8 mouse cellular contexts compared by ENCODE assay signal in genomic region chr17:34590154-34590987, GRCm38 (mm10). TPM values are rescaled to one million over a fixed set of nuclear protein-coding genes. Genes with fewer than 3 reads are reported as not detected.
A peak's percentile ranks its signal among the peaks of the same experiment; 100 is the strongest.
DNase-seq lines count a peak whose midpoint lies in the region; ATAC-seq and TF ChIP-seq lines count a peak whose summit lies in the region.

No protein-coding gene starts in this region.

- no peak for DNase-seq in lung, postnatal 0 days (ENCODE audit: low spot score)
- DNase-seq in lung, postnatal 14 days: no peak
- DNase-seq in gastrocnemius, adult 18-20 months (ENCODE audit: low spot score): no peak
- no peak for DNase-seq in right cerebral cortex, postnatal 4 days
- DNase-seq in layer of hippocampus, adult 9-10 months (ENCODE audit: low spot score): no peak

- TF ChIP-seq CTCF in lung, postnatal 0 days (IDR thresholded peaks at IDR 0.05): no peak; the same call in 1 of the 2 replicates
- no peak for TF ChIP-seq CTCF in intestine, postnatal 0 days (IDR thresholded peaks at IDR 0.05; ENCODE audit: low read depth)

- H3K4me2 ChIP-seq in lung, postnatal 0 days (replicated peaks; ENCODE audit: low read depth, low read length): peak overlapping the region; percentile 96
- peak overlapping the region; percentile 94 for H3K4me2 ChIP-seq in forebrain, embryonic 12.5 days
- peak overlapping the region; percentile 99 for H3K4me2 ChIP-seq in intestine, postnatal 0 days (replicated peaks; ENCODE audit: low read depth)
- peak overlapping the region; percentile 91 for H3K4me2 ChIP-seq in neural tube, embryonic 13.5 days

- H3K27ac ChIP-seq in lung, postnatal 0 days (ENCODE audit: low read length): peak overlapping the region; percentile 97
- peak overlapping the region; percentile 100 for H3K27ac ChIP-seq in forebrain, embryonic 12.5 days
- H3K27ac ChIP-seq in intestine, postnatal 0 days (ENCODE audit: low read depth, low read length): peak overlapping the region; percentile 66
- H3K27ac ChIP-seq in neural tube, embryonic 13.5 days (replicated peaks): peak overlapping the region; percentile 99

- H3K27me3 ChIP-seq in lung, postnatal 0 days (replicated peaks; ENCODE audit: insufficient read depth, low read length): no peaks in the 10 kb centered on the region
- no peaks in the 10 kb centered on the region for H3K27me3 ChIP-seq in forebrain, embryonic 12.5 days
- no peaks in the 10 kb centered on the region for H3K27me3 ChIP-seq in intestine, postnatal 0 days (replicated peaks; ENCODE audit: control insufficient read depth, insufficient read depth, low read length)
- H3K27me3 ChIP-seq in neural tube, embryonic 13.5 days: no peaks in the 10 kb centered on the region

- H3K9me3 ChIP-seq in lung, postnatal 0 days (ENCODE audit: low read length): no peaks in the 10 kb centered on the region
- H3K9me3 ChIP-seq in forebrain, embryonic 12.5 days: no peaks in the 10 kb centered on the region
- no peaks in the 10 kb centered on the region for H3K9me3 ChIP-seq in intestine, postnatal 0 days (ENCODE audit: control insufficient read depth)
- no peaks in the 10 kb centered on the region for H3K9me3 ChIP-seq in neural tube, embryonic 13.5 days

- peak overlapping the region; percentile 86 for H3K4me3 ChIP-seq in lung, postnatal 0 days (ENCODE audit: low read depth, low read length)
- no peak overlapping the region for H3K4me3 ChIP-seq in forebrain, embryonic 12.5 days (replicated peaks)
- H3K4me3 ChIP-seq in intestine, postnatal 0 days (ENCODE audit: low read depth, low read length): peak overlapping the region; percentile 11; the same call in 1 of the 2 replicates
- H3K4me3 ChIP-seq in neural tube, embryonic 13.5 days: 0 out of 2 replicates have a peak overlapping the region, but pooled peaks have one; percentile 0

- H3K4me1 ChIP-seq in lung, postnatal 0 days (ENCODE audit: insufficient read depth, low read depth, low read length): peaks cover 30% of the 10 kb centered on the region; the same call in 1 of the 2 replicates
- H3K4me1 ChIP-seq in forebrain, embryonic 12.5 days: peaks cover 74% of the 10 kb centered on the region
- H3K4me1 ChIP-seq in intestine, postnatal 0 days (replicated peaks; ENCODE audit: control insufficient read depth, insufficient read depth, low read length): peaks cover 8% of the 10 kb centered on the region; the same call in 1 of the 2 replicates
- H3K4me1 ChIP-seq in neural tube, embryonic 13.5 days (replicated peaks): peaks cover 84% of the 10 kb centered on the region

- peaks cover 11% of the 10 kb centered on the region; the same call in 1 of the 2 replicates for H3K36me3 ChIP-seq in lung, postnatal 0 days (ENCODE audit: insufficient read depth, low read length)
- H3K36me3 ChIP-seq in forebrain, embryonic 12.5 days (replicated peaks): peaks cover 12% of the 10 kb centered on the region
- peaks cover 13% of the 10 kb centered on the region; the same call in 1 of the 2 replicates for H3K36me3 ChIP-seq in intestine, postnatal 0 days (ENCODE audit: control insufficient read depth, insufficient read depth)
- peaks cover 10% of the 10 kb centered on the region for H3K36me3 ChIP-seq in neural tube, embryonic 13.5 days

- peak overlapping the region; percentile 84; the same call in 1 of the 2 replicates for H3K9ac ChIP-seq in lung, postnatal 0 days (replicated peaks; ENCODE audit: low read depth)
- no peak overlapping the region for H3K9ac ChIP-seq in forebrain, embryonic 12.5 days
- H3K9ac ChIP-seq in intestine, postnatal 0 days (ENCODE audit: low read depth, low read length): no peak overlapping the region
- H3K9ac ChIP-seq in neural tube, embryonic 13.5 days: no peak overlapping the region

- TF ChIP-seq EP300 in lung, postnatal 0 days (IDR thresholded peaks at IDR 0.05): no peak

- WGBS in lung, postnatal 0 days: 73% methylated on average over 15 of the region's 15 CpGs
- 67% methylated on average over 15 of the region's 15 CpGs for WGBS in forebrain, embryonic 12.5 days
- WGBS in intestine, postnatal 0 days: 66% methylated on average over 15 of the region's 15 CpGs
- 70% methylated on average over 15 of the region's 15 CpGs for WGBS in neural tube, embryonic 13.5 days

- no peak for ATAC-seq in lung, postnatal 0 days
- ATAC-seq in forebrain, embryonic 12.5 days (ENCODE audit: low FRiP score): no peak
- ATAC-seq in intestine, postnatal 0 days: no peak
- no peak for ATAC-seq in neural tube, embryonic 13.5 days (ENCODE audit: low read depth)

RNA-seq across cellular contexts. Expression of gene Pbx2, which starts 0.7 kb away (rescaled TPM):
- 15.0 and 15.6 TPM in 2 replicates for polyA plus RNA-seq in lung, postnatal 0 days (2015; fragmentation: Nextera tagmentation; extraction: Ambion mirVana)
- polyA plus RNA-seq in forebrain, embryonic 12.5 days (2016; fragmentation: Nextera tagmentation; extraction: Ambion mirVana): 16.6 and 17.8 TPM in 2 replicates
- polyA plus RNA-seq in intestine, postnatal 0 days (2015; fragmentation: Nextera tagmentation; extraction: Ambion mirVana): 6.1 and 6.5 TPM in 2 replicates
- 9.2 and 10.2 TPM in 2 replicates for polyA plus RNA-seq in neural tube, embryonic 13.5 days (2015; fragmentation: Nextera tagmentation; extraction: Ambion mirVana)
- 10 to 100 TPM; 12.0 to 12.2 TPM for total RNA-seq in gastrocnemius, adult 18-20 months (2021)

RNA-seq across cellular contexts. Expression of gene Gpsm3, which starts 0.8 kb away (rescaled TPM):
- polyA plus RNA-seq in lung, postnatal 0 days (2015; fragmentation: Nextera tagmentation; extraction: Ambion mirVana): 34.7 and 41.0 TPM in 2 replicates
- 2.0 and 2.7 TPM in 2 replicates for polyA plus RNA-seq in forebrain, embryonic 12.5 days (2016; fragmentation: Nextera tagmentation; extraction: Ambion mirVana)
- 8.6 and 10.6 TPM in 2 replicates for polyA plus RNA-seq in intestine, postnatal 0 days (2015; fragmentation: Nextera tagmentation; extraction: Ambion mirVana)
- 4.8 and 5.3 TPM in 2 replicates for polyA plus RNA-seq in neural tube, embryonic 13.5 days (2015; fragmentation: Nextera tagmentation; extraction: Ambion mirVana)
- total RNA-seq in gastrocnemius, adult 18-20 months (2021): 1 to 10 TPM; 1.2 to 1.5 TPM

RNA-seq across cellular contexts. Expression of gene Ager, which starts 7.3 kb away (rescaled TPM):
- polyA plus RNA-seq in lung, postnatal 0 days (2015; fragmentation: Nextera tagmentation; extraction: Ambion mirVana): 3,782 and 4,046 TPM in 2 replicates
- polyA plus RNA-seq in forebrain, embryonic 12.5 days (2016; fragmentation: Nextera tagmentation; extraction: Ambion mirVana): 2.6 and 2.9 TPM in 2 replicates
- polyA plus RNA-seq in intestine, postnatal 0 days (2015; fragmentation: Nextera tagmentation; extraction: Ambion mirVana): 1.3 and 1.5 TPM in 2 replicates
- polyA plus RNA-seq in neural tube, embryonic 13.5 days (2015; fragmentation: Nextera tagmentation; extraction: Ambion mirVana): 2.0 and 2.2 TPM in 2 replicates
- not detected for total RNA-seq in gastrocnemius, adult 18-20 months (2021)

RNA-seq across cellular contexts. Expression of gene Rnf5, which starts 13.1 kb away (rescaled TPM):
- 81.5 and 84.1 TPM in 2 replicates for polyA plus RNA-seq in lung, postnatal 0 days (2015; fragmentation: Nextera tagmentation; extraction: Ambion mirVana)
- 241 and 247 TPM in 2 replicates for polyA plus RNA-seq in forebrain, embryonic 12.5 days (2016; fragmentation: Nextera tagmentation; extraction: Ambion mirVana)
- 123 and 135 TPM in 2 replicates for polyA plus RNA-seq in intestine, postnatal 0 days (2015; fragmentation: Nextera tagmentation; extraction: Ambion mirVana)
- polyA plus RNA-seq in neural tube, embryonic 13.5 days (2015; fragmentation: Nextera tagmentation; extraction: Ambion mirVana): 260 and 270 TPM in 2 replicates
- total RNA-seq in gastrocnemius, adult 18-20 months (2021): 10 to 100 TPM; 22.0 to 22.1 TPM

RNA-seq across cellular contexts. Expression of gene Agpat1, which starts 13.7 kb away (rescaled TPM):
- 35.7 and 40.0 TPM in 2 replicates for polyA plus RNA-seq in lung, postnatal 0 days (2015; fragmentation: Nextera tagmentation; extraction: Ambion mirVana)
- 70.5 and 73.9 TPM in 2 replicates for polyA plus RNA-seq in forebrain, embryonic 12.5 days (2016; fragmentation: Nextera tagmentation; extraction: Ambion mirVana)
- 53.2 and 55.6 TPM in 2 replicates for polyA plus RNA-seq in intestine, postnatal 0 days (2015; fragmentation: Nextera tagmentation; extraction: Ambion mirVana)
- 89.5 and 99.6 TPM in 2 replicates for polyA plus RNA-seq in neural tube, embryonic 13.5 days (2015; fragmentation: Nextera tagmentation; extraction: Ambion mirVana)
- total RNA-seq in gastrocnemius, adult 18-20 months (2021): 10 to 100 TPM; 81.6 to 87.7 TPM

Comparison
In these comparisons a context has a peak if more than half of its experiments do, and no peak if none do; other contexts are left out.
1. RNA of gene Ager, which starts 7.3 kb away (polyA plus RNA-seq): 3,782 to 4,046 TPM in lung, postnatal 0 days; 2.6 to 2.9 TPM in forebrain, embryonic 12.5 days, 2.0 to 2.2 TPM in neural tube, embryonic 13.5 days and 1.3 to 1.5 TPM in intestine, postnatal 0 days; every median in the first group is over 100 times any median in the second.
2. Peak in every context shown above with its lines, with median percentiles within 50 percentile points of each other: H3K27ac ChIP-seq and H3K4me2 ChIP-seq.